In the genomic region with DNA sequence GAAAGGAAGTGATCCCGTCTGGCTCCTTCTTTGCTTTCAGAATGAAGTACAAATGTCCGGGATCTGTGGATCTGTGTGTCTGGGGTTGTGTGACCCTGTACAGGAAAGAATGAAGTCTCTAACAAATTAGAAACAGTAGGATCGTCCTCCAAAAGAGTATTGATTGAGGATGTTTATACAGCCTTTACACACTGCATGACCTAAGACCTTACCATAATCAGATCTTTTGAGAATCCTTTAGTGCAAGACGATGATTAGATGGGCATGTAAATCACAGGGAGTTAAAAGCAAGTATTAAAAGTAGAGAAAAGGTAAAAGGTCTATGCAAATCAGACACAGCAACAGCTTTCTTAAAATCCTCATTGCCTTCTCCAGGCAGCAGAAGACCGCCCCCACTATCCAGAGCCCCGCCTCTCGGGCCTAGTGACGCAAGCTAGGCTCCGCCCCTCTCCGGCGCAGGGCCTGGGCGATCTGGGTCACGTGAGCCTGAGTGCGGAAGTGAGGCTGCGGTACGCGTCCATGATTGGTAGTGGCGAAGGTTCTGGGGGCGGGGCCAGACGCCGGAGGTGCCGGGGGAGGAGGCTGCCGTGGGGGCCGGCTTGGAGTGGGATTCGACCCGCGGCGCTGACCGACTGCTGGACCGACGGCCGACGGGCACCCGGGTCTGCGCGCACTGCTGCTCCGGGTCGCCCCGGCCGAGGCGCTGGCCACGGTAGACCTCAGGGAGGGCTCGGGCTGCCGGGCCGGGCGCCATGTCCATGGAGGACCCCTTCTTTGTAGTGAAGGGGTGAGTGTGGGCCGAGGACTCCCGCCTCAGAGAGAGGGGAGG, we compare ENCODE assay signal across 8 mouse cellular contexts. TPM values are rescaled to one million over a fixed set of nuclear protein-coding genes. Genes with fewer than 3 reads are reported as not detected.
DNase-seq lines count a peak whose midpoint lies in the region; ATAC-seq and TF ChIP-seq lines count a peak whose summit lies in the region.

Gene Stx6, plus strand, starts transcription at position 575 of the 829 bp plus-strand sequence.

- DNase-seq in A20 (ENCODE audit: low read depth, low spot score) (peak; percentile 99), liver (peak; percentile 99)
- peak; percentile 99 for DNase-seq in heart, embryonic 10.5 days (ENCODE audit: low spot score)
- DNase-seq in spleen, postnatal 4 days (ENCODE audit: low spot score in 2 of 2) = peak; percentile 98 to 99

- no peak for TF ChIP-seq CTCF in bone marrow macrophage, adult 2 months (IDR thresholded peaks at IDR 0.05; ENCODE audit: low read depth, low read length)
- no peak for TF ChIP-seq CTCF in embryonic fibroblast, embryonic 13.5 days (IDR thresholded peaks at IDR 0.05; ENCODE audit: borderline replicate concordance, insufficient read depth, low read length)

- H3K27ac ChIP-seq in bone marrow macrophage, adult 2 months (ENCODE audit: insufficient read depth, low read depth, low read length) = peak within 1 kb of the TSS; percentile 19; the same call in 1 of the 2 replicates
- H3K27ac ChIP-seq in embryonic fibroblast, embryonic 13.5 days (ENCODE audit: insufficient read depth, low read length) = peak within 1 kb of the TSS; percentile 8
- H3K27ac ChIP-seq in heart, embryonic 10.5 days = peak within 1 kb of the TSS; percentile 96
- H3K27ac ChIP-seq in kidney, embryonic 15.5 days = peak within 1 kb of the TSS; percentile 92

- H3K36me3 ChIP-seq in heart, embryonic 10.5 days = no peaks in the 10 kb centered on the region
- H3K36me3 ChIP-seq in kidney, embryonic 15.5 days = no peaks in the 10 kb centered on the region

- H3K9me3 ChIP-seq in heart, embryonic 10.5 days = no peaks in the 10 kb centered on the region
- H3K9me3 ChIP-seq in kidney, embryonic 15.5 days (replicated peaks) = no peaks in the 10 kb centered on the region

- TF ChIP-seq POLR2A in bone marrow macrophage, adult 2 months (IDR thresholded peaks at IDR 0.05; ENCODE audit: borderline replicate concordance, low read depth, low read length) = no peak
- TF ChIP-seq POLR2A in embryonic fibroblast, embryonic 13.5 days (IDR thresholded peaks at IDR 0.05; ENCODE audit: low read depth, low read length) = peak; percentile 57

- 3% methylated on average over 48 of the region's 48 CpGs for WGBS in heart, embryonic 10.5 days
- 2% methylated on average over 45 of the region's 48 CpGs for WGBS in kidney, embryonic 15.5 days

- H3K4me2 ChIP-seq in kidney, embryonic 15.5 days = peak within 1 kb of the TSS; percentile 76

- no peaks in the 10 kb centered on the region for H3K27me3 ChIP-seq in heart, embryonic 10.5 days (ENCODE audit: insufficient read depth, poor library complexity, severe bottlenecking)
- H3K27me3 ChIP-seq in kidney, embryonic 15.5 days = no peaks in the 10 kb centered on the region

- H3K4me1 ChIP-seq in bone marrow macrophage, adult 2 months (ENCODE audit: control insufficient read depth, insufficient read depth, low read length) = peaks cover 25% of the 10 kb centered on the region
- H3K4me1 ChIP-seq in embryonic fibroblast, embryonic 13.5 days (ENCODE audit: control insufficient read depth, insufficient read depth, low read length) = no peaks in the 10 kb centered on the region; the same call in 1 of the 2 replicates
- peaks cover 21% of the 10 kb centered on the region for H3K4me1 ChIP-seq in heart, embryonic 10.5 days
- H3K4me1 ChIP-seq in kidney, embryonic 15.5 days = peaks cover 14% of the 10 kb centered on the region

- peak within 1 kb of the TSS; percentile 75 for H3K4me3 ChIP-seq in bone marrow macrophage, adult 2 months (ENCODE audit: insufficient read depth, low read length)
- H3K4me3 ChIP-seq in embryonic fibroblast, embryonic 13.5 days (ENCODE audit: insufficient read depth, low read length) = peak within 1 kb of the TSS; percentile 71
- H3K4me3 ChIP-seq in heart, embryonic 10.5 days = peak within 1 kb of the TSS; percentile 96
- peak within 1 kb of the TSS; percentile 99 for H3K4me3 ChIP-seq in kidney, embryonic 15.5 days (replicated peaks)

- H3K9ac ChIP-seq in kidney, embryonic 15.5 days = peak within 1 kb of the TSS; percentile 89

- peak; percentile 98 for ATAC-seq in kidney, embryonic 15.5 days (replicated peaks; ENCODE audit: low FRiP score)
- ATAC-seq in monocyte, adult 5-6 weeks (replicated peaks; ENCODE audit: insufficient number of reproducible peaks, low FRiP score, low TSS enrichment, poor library complexity, severe bottlenecking) = peak; percentile 100

RNA-seq across cellular contexts. Expression of gene Stx6, which starts in this region (rescaled TPM):
- polyA plus RNA-seq in bone marrow macrophage, adult 2 months (2012; ENCODE audit: insufficient read depth, insufficient read length, missing spikeins) = 36.3 and 48.0 TPM in 2 replicates
- 54.3 and 58.8 TPM in 2 replicates for polyA plus RNA-seq in embryonic fibroblast, embryonic 13.5 days (2011; ENCODE audit: insufficient read length, low read depth, missing spikeins)
- polyA plus RNA-seq in heart, embryonic 10.5 days (2016; fragmentation: Nextera tagmentation; extraction: Ambion mirVana) = 56.0 and 66.9 TPM in 2 replicates
- 65.5 and 82.4 TPM in 2 replicates for polyA plus RNA-seq in kidney, embryonic 15.5 days (2015; fragmentation: Nextera tagmentation; extraction: Ambion mirVana)
- total RNA-seq in monocyte, adult 5-6 weeks (2017) = 54.9 to 89.5 TPM (median 66.6 TPM) in 3 replicates

Comparison
In these comparisons a context has a peak if more than half of its experiments do, and no peak if none do; other contexts are left out.
1. Peak in every context shown above with its lines: DNase-seq, ATAC-seq, H3K4me3 ChIP-seq and H3K27ac ChIP-seq.
2. H3K27ac ChIP-seq: peak in every context shown above with its lines; median percentile 96 in heart, embryonic 10.5 days; 92 in kidney, embryonic 15.5 days; 19 in bone marrow macrophage, adult 2 months; 8 in embryonic fibroblast, embryonic 13.5 days.